Mouse (Mus musculus) cerebellum, adult 2 months (tissue): Measurements from ENCODE around the gene Ldlrad2.

ENCODE experiments used
- CTCF ChIP-seq: fragments of 200-500 bp; IDR thresholded peaks from 2 replicates; pipeline ENCODE4 v1.5.1; 2011; ENCODE audit warnings: low read depth, mild to moderate bottlenecking, control low read depth, low read length, moderate library complexity, borderline replicate concordance; ENCODE audit not compliant: insufficient read depth
- POLR2A ChIP-seq: fragments of 200-500 bp; IDR thresholded peaks from 2 replicates; pipeline ENCODE4 v1.6.1; 2011; ENCODE audit warnings: low read length, control low read depth, borderline replicate concordance; ENCODE audit not compliant: insufficient read depth

GRCm38 (mm10) chr4:137579789-137580188, 5.4 kb upstream of the Ldlrad2 start:
- TF ChIP-seq CTCF = no peak
- TF ChIP-seq POLR2A = no peak
